Mouse (Mus musculus) forebrain, embryonic 14.5 days (tissue): ENCODE results near the gene Gm21440. TPM values are rescaled to one million over a fixed set of nuclear protein-coding genes. Genes with fewer than 3 reads are reported as not detected.
"Not testable (repeated sequence)": the region's sequence is repeated elsewhere in the genome, so short reads cannot be mapped to it uniquely, and the experiment has no call there.

Source experiments
- ATAC-seq: fragments of 200-750 bp; cut with Nextera tagmentation; 2 replicates; pipeline ENCODE4 v1.8.0; 2017; ENCODE audit warnings: mild to moderate bottlenecking, moderate library complexity
- DNase-seq: peaks from one replicate; pipeline ENCODE4 v3.0.0-alpha.2; 2015; ENCODE audit warnings: low spot score
- H3K27ac ChIP-seq: fragments of 300-500 bp; sonication (generic); 2 replicates; pipeline ENCODE4 v1.5.1; 2014; ENCODE audit warnings: low read depth, mild to moderate bottlenecking, control low read depth, low read length, moderate library complexity
- H3K27me3 ChIP-seq: fragments of 300-500 bp; sonication (generic); replicated peaks from 2 replicates; pipeline ENCODE4 v1.6.1; 2014; ENCODE audit warnings: low read length, control low read depth, mixed read lengths; ENCODE audit not compliant: control insufficient read depth, insufficient read depth
- H3K36me3 ChIP-seq: fragments of 300-500 bp; sonication (generic); 2 replicates; pipeline ENCODE4 v1.6.1; 2014; ENCODE audit warnings: low read length, control low read depth; ENCODE audit not compliant: control insufficient read depth, insufficient read depth
- H3K4me1 ChIP-seq: fragments of 300-500 bp; sonication (generic); 2 replicates; pipeline ENCODE4 v1.6.1; 2014; ENCODE audit warnings: antibody characterized with exemption, low read length, control low read depth; ENCODE audit not compliant: control insufficient read depth, insufficient read depth
- H3K4me2 ChIP-seq: fragments of 300-500 bp; sonication (generic); 2 replicates; pipeline ENCODE4 v1.6.1; 2014; ENCODE audit warnings: mild to moderate bottlenecking, control low read depth, low read length
- H3K4me3 ChIP-seq: fragments of 300-500 bp; sonication (generic); 2 replicates; pipeline ENCODE4 v1.5.1; 2014; ENCODE audit warnings: low read depth, low read length, control low read depth
- H3K9ac ChIP-seq: fragments of 300-500 bp; sonication (generic); 2 replicates; pipeline ENCODE4 v1.6.1; 2014; ENCODE audit warnings: mild to moderate bottlenecking, low read length, control low read depth, moderate library complexity
- H3K9me3 ChIP-seq: fragments of 300-500 bp; sonication (generic); replicated peaks from 2 replicates; pipeline ENCODE4 v1.6.1; 2016; ENCODE audit warnings: low read length, control low read depth, mixed read lengths; ENCODE audit not compliant: control insufficient read depth
- WGBS: fragments of 180-500 bp; shearing (Covaris S2); extraction: QIAGEN DNeasy Blood & Tissue Kit; methylation state at CpG from one replicate; pipeline ENCODE4 v1.1.7; 2014; 5-methylcytosine and 5-hydroxymethylcytosine counted together
- polyA plus RNA-seq: library from polyadenylated mRNA; unstranded; fragments of >200 nt; fragmentation: Nextera tagmentation; extraction: Ambion mirVana; gene quantifications from 2 replicates; pipeline ENCODE4 v1.2.1, GENCODE M21; 2014

Gm21440 gene
- polyA plus RNA-seq = not detected in 2 replicates

- ATAC-seq, H3K4me2 ChIP-seq: not testable (repeated sequence)
Measured at GRCm38 (mm10) chrY:13252091-13252490, at the start of gene Gm21440, which contains the start of gene Gm21454. Gm21440 (plus strand) TSS chrY:13252391. Gm21454 (plus strand) TSS chrY:13252442.

DNA sequence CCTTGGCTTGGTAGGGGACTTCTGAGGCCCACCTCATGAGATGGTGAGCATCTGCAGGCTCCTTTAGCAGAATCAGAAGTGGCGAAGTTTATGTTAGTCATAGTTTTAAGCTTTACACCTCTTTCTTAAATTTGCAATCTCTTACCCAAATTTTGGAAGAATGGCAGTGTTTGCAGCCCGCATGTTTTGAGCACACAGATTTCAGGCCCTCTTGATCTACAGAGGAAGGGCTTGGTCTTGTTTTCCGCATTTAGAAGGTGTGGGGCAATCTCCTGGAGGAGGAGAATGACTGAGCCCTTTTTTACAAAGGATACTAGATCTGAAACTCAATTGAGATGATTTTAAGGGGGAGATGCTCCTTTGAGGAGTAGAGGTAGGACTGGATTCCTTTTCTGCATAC, 28.4 kb upstream of the Gm21440 start, which contains the start of gene Gm21828:
TSS of gene Gm21828 (minus strand) at position 101 of the 400 bp plus-strand sequence.
- not testable (repeated sequence) for H3K9ac ChIP-seq, H3K4me1 ChIP-seq, H3K4me3 ChIP-seq, H3K4me2 ChIP-seq, DNase-seq, H3K27ac ChIP-seq, H3K9me3 ChIP-seq, ATAC-seq, H3K36me3 ChIP-seq, H3K27me3 ChIP-seq
- WGBS = no CpG with 5 or more reads among the region's 3 CpGs

More at GRCm38 (mm10) chrY:13252091-13252490, at the start of gene Gm21440, which contains the start of gene Gm21454:
- H3K27ac ChIP-seq, H3K9ac ChIP-seq, DNase-seq, H3K4me3 ChIP-seq, H3K9me3 ChIP-seq, H3K4me1 ChIP-seq, H3K36me3 ChIP-seq, H3K27me3 ChIP-seq: not testable (repeated sequence)

Other genes with a start within 250 kb of the Gm21440 start
- gene Gm20807, start 209.5 kb upstream of the Gm21440 start, polyA plus RNA-seq = not detected in 2 replicates
- gene Gm21891, start 118.9 kb upstream of the Gm21440 start, polyA plus RNA-seq = not detected in 2 replicates
- not detected in 2 replicates for gene Gm21425, start 90.4 kb upstream of the Gm21440 start, polyA plus RNA-seq
- not detected in 2 replicates for gene Gm21828, start 28.5 kb upstream of the Gm21440 start, polyA plus RNA-seq
- not detected in 2 replicates for gene Gm21454, start 51 bp downstream of the Gm21440 start, polyA plus RNA-seq
- not detected in 2 replicates for gene Gm21725, start 96.7 kb downstream of the Gm21440 start, polyA plus RNA-seq
- not detected in 2 replicates for gene Gm21866, start 213.2 kb downstream of the Gm21440 start, polyA plus RNA-seq
- not detected in 2 replicates for gene Gm20773, start 241.6 kb downstream of the Gm21440 start, polyA plus RNA-seq